Mouse (Mus musculus): ENCODE results near the gene Slc13a3. TPM values are rescaled to one million over a fixed set of nuclear protein-coding genes. Genes with fewer than 3 reads are reported as not detected.

Slc13a3 gene
- polyA plus RNA-seq, 1 experiment from 2014 or later = 0.89 TPM

DNA sequence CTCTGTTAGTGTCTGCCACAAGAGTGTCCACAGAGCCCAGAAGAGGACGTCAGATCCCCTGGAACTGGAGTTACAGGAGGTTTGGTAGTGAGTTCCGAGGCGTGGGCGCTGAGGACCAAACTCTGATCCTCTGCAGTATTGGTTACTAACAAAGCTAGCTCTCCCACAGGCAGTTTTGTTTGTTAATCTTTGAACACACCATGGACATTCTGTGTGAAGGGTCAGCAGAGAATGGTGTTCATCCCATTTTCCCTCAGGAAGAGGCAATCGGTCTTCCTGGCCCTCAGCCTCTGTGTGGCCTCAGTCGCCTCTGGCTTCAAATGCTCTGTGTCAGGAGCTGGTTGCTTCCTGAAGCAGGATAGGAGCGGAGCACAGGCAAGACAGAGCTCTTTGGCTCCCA is 2.4 kb upstream of the Slc13a3 start:
- no peak overlapping the region for H3K4me2 ChIP-seq (replicated peaks)
- no peak overlapping the region for H3K9ac ChIP-seq
- H3K27me3 ChIP-seq = peaks cover 33% of the 10 kb centered on the region
- H3K27ac ChIP-seq (replicated peaks) = no peak overlapping the region
- peaks cover 4% of the 10 kb centered on the region for H3K4me1 ChIP-seq
- H3K36me3 ChIP-seq = no peaks in the 10 kb centered on the region
- no peak overlapping the region for H3K4me3 ChIP-seq (replicated peaks)
- H3K9me3 ChIP-seq (replicated peaks) = no peaks in the 10 kb centered on the region
- 71% methylated on average over 7 of the region's 7 CpGs for WGBS
- no peak for ATAC-seq (ENCODE audit: insufficient number of reproducible peaks, low FRiP score, low TSS enrichment, low read depth)

DNA sequence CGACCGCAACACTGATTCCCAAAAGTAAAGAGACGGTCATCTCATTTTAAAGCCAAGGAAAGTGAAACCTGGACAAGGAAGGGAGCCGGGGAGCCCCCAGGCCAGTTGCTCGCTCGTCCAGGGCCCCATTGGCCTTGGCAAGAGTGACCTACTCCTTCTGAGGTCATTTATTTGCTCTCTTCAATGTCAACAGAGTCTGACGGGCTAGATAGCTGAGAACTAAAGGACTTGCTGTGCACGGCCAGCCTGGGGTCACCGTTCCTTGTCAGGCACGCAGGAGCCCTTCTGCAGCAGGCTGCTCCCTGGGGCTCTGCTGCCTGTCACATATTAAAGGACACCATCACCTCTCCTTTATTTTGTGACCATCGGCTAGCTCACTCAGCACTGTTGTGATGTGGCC is 1.1 kb downstream of the Slc13a3 start:
- Histone ChIP-seq H3K27ac (replicated peaks) (no peak overlapping the region), H3K4me3 (replicated peaks) (no peak overlapping the region), H3K4me2 (replicated peaks) (no peak overlapping the region), H3K4me1 (peaks cover 4% of the 10 kb centered on the region), H3K27me3 (peaks cover 33% of the 10 kb centered on the region), H3K9me3 (replicated peaks) (no peaks in the 10 kb centered on the region), H3K36me3 (no peaks in the 10 kb centered on the region), H3K9ac (no peak overlapping the region)
- ATAC-seq (ENCODE audit: insufficient number of reproducible peaks, low FRiP score, low TSS enrichment, low read depth) = no peak
- WGBS = 69% methylated on average over 11 of the region's 11 CpGs

DNA sequence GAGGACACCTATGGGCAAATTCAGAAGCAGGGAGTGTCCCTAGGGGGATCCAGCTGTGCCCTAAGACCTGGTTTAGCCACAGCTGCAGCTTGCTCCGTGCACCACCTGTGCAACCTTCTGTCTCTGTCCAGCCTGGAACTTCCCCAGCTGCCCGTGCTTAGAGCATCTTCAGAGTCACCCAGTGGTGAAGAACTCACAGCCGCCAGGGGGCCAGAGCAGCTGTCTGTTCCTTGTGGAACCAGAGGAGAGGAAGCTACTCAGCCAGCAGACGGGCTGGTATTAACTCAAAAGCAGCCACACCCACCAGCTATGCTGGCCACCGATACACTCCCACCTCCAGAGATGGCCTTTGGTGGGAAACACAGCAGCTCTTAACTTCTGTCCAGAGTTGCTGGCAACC is 2.9 kb downstream of the Slc13a3 start:
- peaks cover 4% of the 10 kb centered on the region for H3K4me1 ChIP-seq
- H3K27me3 ChIP-seq = peaks cover 33% of the 10 kb centered on the region
- ATAC-seq (ENCODE audit: insufficient number of reproducible peaks, low FRiP score, low TSS enrichment, low read depth) = no peak
- no peak overlapping the region for H3K4me2 ChIP-seq (replicated peaks)
- H3K36me3 ChIP-seq = no peaks in the 10 kb centered on the region
- no peak overlapping the region for H3K27ac ChIP-seq (replicated peaks)
- H3K9ac ChIP-seq = no peak overlapping the region
- no peak overlapping the region for H3K4me3 ChIP-seq (replicated peaks)
- no peaks in the 10 kb centered on the region for H3K9me3 ChIP-seq (replicated peaks)
- 26% methylated on average over 5 of the region's 5 CpGs for WGBS

DNA sequence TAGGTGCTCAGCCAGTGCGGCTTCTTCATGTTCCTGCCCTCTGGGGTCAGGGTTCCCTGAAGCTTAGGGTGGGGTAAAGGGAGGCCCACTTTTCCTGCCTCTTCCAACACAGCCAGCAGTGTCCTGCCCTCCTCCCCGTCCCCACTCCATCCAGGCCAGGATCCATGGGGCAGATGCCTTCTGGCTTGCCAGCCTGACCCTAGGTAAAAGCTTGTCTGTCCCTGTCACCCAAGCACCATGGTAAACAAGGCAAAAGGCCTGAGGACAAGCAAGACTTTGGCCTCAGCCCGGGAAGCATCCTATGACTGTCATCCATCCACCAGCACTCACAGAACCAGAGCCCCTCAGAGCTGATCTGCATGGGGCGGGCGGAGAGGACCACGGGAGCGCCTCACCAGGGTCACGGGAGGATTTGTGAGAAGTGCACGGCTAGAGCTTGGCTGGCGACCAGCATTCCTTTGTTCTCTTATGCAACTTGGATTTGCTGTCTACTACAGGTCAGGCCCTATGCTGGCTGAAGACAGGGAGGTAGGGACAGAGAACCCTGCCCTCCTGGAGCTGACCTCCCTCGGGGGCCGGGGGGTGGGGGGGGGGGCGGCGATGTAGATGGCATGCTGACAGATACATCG is 5.1 kb downstream of the Slc13a3 start:
- H3K4me3 ChIP-seq (replicated peaks) = no peak overlapping the region
- H3K9ac ChIP-seq = no peak overlapping the region
- H3K36me3 ChIP-seq = no peaks in the 10 kb centered on the region
- peaks cover 21% of the 10 kb centered on the region for H3K27me3 ChIP-seq
- no peak for ATAC-seq (ENCODE audit: insufficient number of reproducible peaks, low FRiP score, low TSS enrichment, low read depth)
- H3K27ac ChIP-seq (replicated peaks) = no peak overlapping the region
- H3K9me3 ChIP-seq (replicated peaks) = no peaks in the 10 kb centered on the region
- H3K4me1 ChIP-seq = peaks cover 2% of the 10 kb centered on the region
- H3K4me2 ChIP-seq (replicated peaks) = no peak overlapping the region
- WGBS = 52% methylated on average over 15 of the region's 15 CpGs

DNA sequence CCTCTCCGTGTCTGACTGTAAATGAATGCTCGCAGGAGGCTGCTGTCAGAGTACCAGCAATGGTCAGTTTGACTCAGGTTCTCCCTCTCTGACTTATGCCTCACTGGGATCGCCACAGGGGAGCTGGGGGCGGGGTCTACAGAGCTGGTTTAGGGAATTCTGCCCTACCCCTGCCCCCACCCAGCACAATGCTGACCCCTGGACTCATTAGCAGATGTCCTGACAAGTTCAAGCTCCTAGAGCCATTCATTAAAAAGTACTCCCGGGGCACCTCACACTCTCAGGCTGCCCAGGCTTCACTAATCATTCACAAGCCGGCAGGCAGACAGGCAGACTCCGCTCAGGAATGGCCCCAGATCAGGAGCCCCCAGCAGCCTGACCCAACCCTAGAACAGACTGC is 13.4 kb downstream of the Slc13a3 start:
- Histone ChIP-seq H3K4me3 (replicated peaks) (no peak overlapping the region), H3K27ac (replicated peaks) (no peak overlapping the region), H3K4me2 (replicated peaks) (no peak overlapping the region), H3K9ac (no peak overlapping the region), H3K4me1 (no peaks in the 10 kb centered on the region), H3K9me3 (replicated peaks) (no peaks in the 10 kb centered on the region), H3K27me3 (no peaks in the 10 kb centered on the region), H3K36me3 (no peaks in the 10 kb centered on the region)
- no peak for ATAC-seq (ENCODE audit: insufficient number of reproducible peaks, low FRiP score, low TSS enrichment, low read depth)
- WGBS = 13% methylated on average over 7 of the region's 7 CpGs

DNA sequence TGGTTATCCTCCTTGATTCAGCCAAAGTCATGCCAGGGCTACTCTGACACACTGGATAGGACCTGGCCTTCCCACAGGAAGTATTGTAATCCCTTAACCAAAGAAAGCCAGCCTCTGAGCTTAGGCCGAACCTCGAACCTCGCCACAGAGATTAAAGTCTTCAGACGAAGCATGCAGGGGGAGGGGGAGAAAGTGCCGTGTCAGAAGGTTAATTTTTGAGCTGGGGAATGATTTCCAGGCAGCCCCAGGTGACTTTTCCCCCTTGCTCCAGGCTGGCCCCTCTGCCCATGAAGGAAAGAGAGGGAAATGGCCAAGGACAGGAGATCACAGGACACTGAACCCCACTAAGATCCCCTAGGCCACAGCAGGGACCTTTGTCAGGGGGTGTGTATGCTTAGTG is 14.8 kb downstream of the Slc13a3 start:
- H3K4me1 ChIP-seq = no peaks in the 10 kb centered on the region
- ATAC-seq (ENCODE audit: insufficient number of reproducible peaks, low FRiP score, low TSS enrichment, low read depth) = no peak
- WGBS = 47% methylated on average over 5 of the region's 5 CpGs

DNA sequence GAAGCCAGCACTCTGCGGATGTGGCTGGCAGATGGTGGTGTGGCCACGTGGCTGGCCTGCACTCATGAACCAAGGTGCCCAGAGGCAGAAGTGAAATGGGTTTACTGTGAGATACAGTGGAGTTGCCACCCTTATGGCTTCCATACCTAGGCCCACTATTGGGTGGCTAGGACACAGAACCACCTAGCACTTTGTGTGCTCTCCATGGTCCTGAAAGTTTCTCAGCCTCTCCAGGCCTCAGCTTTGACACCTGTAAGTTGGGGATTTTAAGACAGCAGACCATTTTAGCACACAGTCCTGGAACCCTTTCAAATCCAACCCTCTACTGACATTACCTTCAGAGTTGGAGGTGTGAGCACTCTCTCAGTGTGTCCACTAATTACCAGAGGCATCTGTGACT is 16.3 kb downstream of the Slc13a3 start:
- no peak overlapping the region for H3K4me3 ChIP-seq (replicated peaks)
- no peaks in the 10 kb centered on the region for H3K27me3 ChIP-seq
- no peaks in the 10 kb centered on the region for H3K4me1 ChIP-seq
- no peaks in the 10 kb centered on the region for H3K9me3 ChIP-seq (replicated peaks)
- H3K4me2 ChIP-seq (replicated peaks) = no peak overlapping the region
- no peaks in the 10 kb centered on the region for H3K36me3 ChIP-seq
- WGBS = 65% methylated on average over 2 of the region's 2 CpGs
- H3K9ac ChIP-seq = no peak overlapping the region
- no peak for ATAC-seq (ENCODE audit: insufficient number of reproducible peaks, low FRiP score, low TSS enrichment, low read depth)
- no peak overlapping the region for H3K27ac ChIP-seq (replicated peaks)

More for the DNA sequence above, 14.8 kb downstream of the Slc13a3 start:
- H3K36me3 ChIP-seq = no peaks in the 10 kb centered on the region
- no peak overlapping the region for H3K27ac ChIP-seq (replicated peaks)
- no peaks in the 10 kb centered on the region for H3K9me3 ChIP-seq (replicated peaks)
- no peaks in the 10 kb centered on the region for H3K27me3 ChIP-seq
- no peak overlapping the region for H3K9ac ChIP-seq
- no peak overlapping the region for H3K4me2 ChIP-seq (replicated peaks)
- no peak overlapping the region for H3K4me3 ChIP-seq (replicated peaks)

DNA sequence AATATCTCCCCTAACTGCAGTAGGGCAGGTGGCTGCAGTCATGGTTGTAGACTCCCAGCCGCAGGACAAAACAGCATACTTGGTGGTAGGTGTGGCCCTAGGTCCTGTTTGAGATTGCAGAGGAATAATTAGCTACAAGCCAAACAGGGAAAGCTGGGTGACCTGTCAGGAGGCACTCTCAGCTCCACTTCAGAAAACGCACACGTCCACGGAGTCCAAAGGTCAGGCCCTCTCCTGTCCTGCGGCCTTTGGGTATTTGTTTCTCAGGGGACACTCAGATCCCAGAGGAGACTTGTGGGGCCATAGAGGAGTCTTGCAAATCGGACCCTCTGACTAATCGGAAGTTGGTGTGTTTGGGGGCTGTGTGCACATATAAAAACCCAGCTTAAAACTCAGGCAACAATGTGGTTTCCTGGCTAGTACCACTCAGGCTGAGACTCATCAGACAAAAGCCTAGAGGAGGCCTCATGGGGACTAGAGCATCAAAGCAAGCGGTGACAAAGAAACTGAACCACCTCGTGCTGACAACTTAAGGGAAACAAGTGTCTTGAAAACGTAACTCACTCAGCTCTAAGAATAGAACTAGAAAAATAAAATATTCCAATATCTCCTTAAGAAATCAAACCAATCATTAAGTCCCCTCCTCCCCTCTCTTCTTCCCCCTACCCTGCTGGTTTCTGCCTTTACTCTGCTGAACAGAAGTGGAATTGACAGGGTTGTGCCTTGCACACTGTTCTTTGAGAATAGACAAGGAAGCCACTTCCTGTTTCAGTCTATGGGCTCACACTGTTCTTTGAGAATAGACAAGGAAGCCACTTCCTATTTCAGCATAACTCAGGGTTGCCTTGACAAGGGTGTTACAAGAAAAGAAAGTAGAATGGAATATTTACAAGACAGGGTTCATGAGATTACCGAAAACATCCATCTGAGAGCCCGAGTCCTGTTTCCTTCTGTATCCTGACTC is 20.0 kb downstream of the Slc13a3 start:
- Histone ChIP-seq H3K36me3 (no peaks in the 10 kb centered on the region), H3K9me3 (replicated peaks) (no peaks in the 10 kb centered on the region), H3K4me1 (no peaks in the 10 kb centered on the region), H3K4me2 (replicated peaks) (no peak overlapping the region), H3K9ac (no peak overlapping the region), H3K27me3 (no peaks in the 10 kb centered on the region), H3K27ac (replicated peaks) (no peak overlapping the region), H3K4me3 (replicated peaks) (no peak overlapping the region)
- WGBS = 75% methylated on average over 12 of the region's 12 CpGs
- no peak for ATAC-seq (ENCODE audit: insufficient number of reproducible peaks, low FRiP score, low TSS enrichment, low read depth)

DNA sequence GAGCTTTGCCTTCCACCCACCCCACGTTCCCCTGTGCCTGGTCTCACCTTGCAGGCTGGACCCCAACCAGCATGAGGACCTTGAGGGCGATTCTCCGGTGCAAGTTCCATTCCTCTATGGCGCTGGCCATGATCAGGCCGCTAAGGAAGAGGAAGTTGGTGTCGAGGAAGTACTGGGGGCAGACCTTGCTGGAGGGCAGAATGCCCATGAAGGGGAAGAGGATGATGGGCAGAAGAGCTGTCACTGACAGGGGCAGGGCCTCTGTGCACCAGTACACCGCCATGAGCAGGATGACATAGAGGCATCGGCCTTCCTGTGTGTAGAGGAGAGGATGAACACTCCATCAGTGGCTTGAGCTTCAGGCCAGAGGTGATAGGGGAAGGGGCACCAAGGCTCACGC is 24.6 kb downstream of the Slc13a3 start:
- WGBS = 77% methylated on average over 9 of the region's 9 CpGs
- Histone ChIP-seq H3K27ac (replicated peaks) (no peak overlapping the region), H3K9me3 (replicated peaks) (no peaks in the 10 kb centered on the region), H3K36me3 (no peaks in the 10 kb centered on the region), H3K9ac (no peak overlapping the region), H3K27me3 (no peaks in the 10 kb centered on the region), H3K4me1 (no peaks in the 10 kb centered on the region), H3K4me3 (replicated peaks) (no peak overlapping the region), H3K4me2 (replicated peaks) (no peak overlapping the region)
- no peak for ATAC-seq (ENCODE audit: insufficient number of reproducible peaks, low FRiP score, low TSS enrichment, low read depth)

DNA sequence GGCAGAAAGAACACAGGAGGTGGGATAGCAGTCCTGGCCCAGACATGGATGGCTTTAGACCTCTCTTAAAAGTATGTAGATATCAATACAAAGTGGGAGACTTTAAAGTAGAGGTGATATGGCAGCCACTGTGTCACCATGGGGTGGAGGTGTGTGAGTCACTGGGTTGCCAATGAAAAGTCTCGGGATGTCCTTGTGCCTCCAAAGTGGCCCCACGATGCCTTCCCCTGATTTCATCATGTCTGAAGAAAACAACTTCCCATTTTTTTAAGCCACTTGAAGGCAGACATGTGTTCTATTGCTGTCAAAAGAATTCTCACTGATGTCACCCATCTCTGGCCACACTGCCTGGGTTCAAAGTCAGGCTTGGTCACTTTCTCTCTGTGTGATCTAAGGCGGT is 28.2 kb downstream of the Slc13a3 start:
- WGBS = 73% methylated on average over 3 of the region's 3 CpGs
- H3K9ac ChIP-seq = no peak overlapping the region
- H3K4me1 ChIP-seq = no peaks in the 10 kb centered on the region
- no peak overlapping the region for H3K27ac ChIP-seq (replicated peaks)
- H3K9me3 ChIP-seq (replicated peaks) = no peaks in the 10 kb centered on the region
- no peak overlapping the region for H3K4me3 ChIP-seq (replicated peaks)
- no peak overlapping the region for H3K4me2 ChIP-seq (replicated peaks)
- no peaks in the 10 kb centered on the region for H3K36me3 ChIP-seq
- H3K27me3 ChIP-seq = no peaks in the 10 kb centered on the region
- no peak for ATAC-seq (ENCODE audit: insufficient number of reproducible peaks, low FRiP score, low TSS enrichment, low read depth)

DNA sequence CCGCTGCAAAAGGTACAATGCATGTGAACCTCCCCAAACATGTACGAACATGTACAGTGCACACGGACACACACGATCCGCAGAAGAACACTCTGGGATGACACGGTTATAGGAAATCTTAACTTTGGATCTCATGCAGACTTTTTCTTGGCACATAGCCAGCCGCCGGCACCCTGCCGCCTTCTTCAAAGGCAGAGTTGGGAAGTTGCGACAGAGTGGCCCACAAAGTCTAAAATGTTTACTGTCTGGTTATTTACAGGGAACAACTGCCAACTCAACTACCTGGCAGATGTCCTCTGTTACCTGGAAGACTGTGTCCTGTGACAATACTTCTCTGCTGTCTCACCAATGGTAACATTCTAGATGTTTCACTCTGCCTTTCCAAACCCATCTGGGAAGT is 30.0 kb downstream of the Slc13a3 start:
- Histone ChIP-seq H3K36me3 (no peaks in the 10 kb centered on the region), H3K4me2 (replicated peaks) (no peak overlapping the region), H3K4me3 (replicated peaks) (no peak overlapping the region), H3K4me1 (no peaks in the 10 kb centered on the region), H3K9me3 (replicated peaks) (no peaks in the 10 kb centered on the region), H3K27me3 (no peaks in the 10 kb centered on the region), H3K27ac (replicated peaks) (no peak overlapping the region), H3K9ac (no peak overlapping the region)
- ATAC-seq (ENCODE audit: insufficient number of reproducible peaks, low FRiP score, low TSS enrichment, low read depth) = no peak
- WGBS = 55% methylated on average over 10 of the region's 10 CpGs
